29 mouse cellular contexts compared by ENCODE assay signal in the genomic region with DNA sequence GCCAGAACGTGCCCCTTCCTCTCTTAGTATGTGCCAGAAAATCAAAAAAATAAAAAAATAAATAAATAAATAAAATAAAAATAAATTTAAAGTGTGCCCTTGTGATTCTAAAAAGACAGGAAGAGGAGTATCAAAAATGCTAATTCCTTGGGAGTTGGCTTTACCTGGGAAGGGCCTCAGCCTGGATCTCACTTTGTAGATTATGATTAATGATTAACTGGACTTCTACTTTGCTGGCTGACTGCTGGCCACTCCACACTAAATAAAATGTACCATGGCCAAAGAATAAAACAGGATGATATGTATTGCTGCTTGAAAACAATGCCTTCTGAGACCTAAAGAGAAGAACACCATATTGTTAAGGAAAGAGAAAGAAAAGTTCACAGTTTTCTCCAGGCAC. TPM values are rescaled to one million over a fixed set of nuclear protein-coding genes. Genes with fewer than 3 reads are reported as not detected.
DNase-seq lines count a peak whose midpoint lies in the region; ATAC-seq and TF ChIP-seq lines count a peak whose summit lies in the region.
"Had no signal": no experiment of that assay in that cellular context is flagged by ENCODE, and none has a peak within 500 bp of the region (broad histone marks: within the 10 kb centered on the region; RNA-seq: fewer than 3 reads in every experiment).

No protein-coding gene starts in this region.

- ATAC-seq in liver, embryonic 13.5 days (ENCODE audit: low read depth) = no peak
- ATAC-seq in liver, embryonic 11.5 days (replicated peaks; ENCODE audit: low FRiP score) = no peak
- no peak for ATAC-seq in midbrain, embryonic 11.5 days (ENCODE audit: low FRiP score)
- ATAC-seq in midbrain, embryonic 13.5 days = no peak
- ATAC-seq in intestine, postnatal 0 days = no peak
- ATAC-seq in hindbrain, postnatal 0 days = no peak
- ATAC-seq: CD4-positive, CD25-positive, alpha-beta regulatory T cell, adult 4 months; forebrain, embryonic 16.5 days had no signal

- H3K27me3 ChIP-seq in liver, embryonic 13.5 days = no peaks in the 10 kb centered on the region
- no peaks in the 10 kb centered on the region for H3K27me3 ChIP-seq in liver, embryonic 11.5 days (replicated peaks; ENCODE audit: control insufficient read depth, insufficient read depth, low read length)
- H3K27me3 ChIP-seq in midbrain, embryonic 11.5 days (ENCODE audit: control insufficient read depth, insufficient read depth, low read length) = no peaks in the 10 kb centered on the region
- no peaks in the 10 kb centered on the region for H3K27me3 ChIP-seq in midbrain, embryonic 13.5 days
- no peaks in the 10 kb centered on the region for H3K27me3 ChIP-seq in intestine, postnatal 0 days (replicated peaks; ENCODE audit: control insufficient read depth, insufficient read depth, low read length)
- no peaks in the 10 kb centered on the region for H3K27me3 ChIP-seq in hindbrain, postnatal 0 days (ENCODE audit: insufficient read depth, low read length)
- H3K27me3 ChIP-seq: hindbrain, embryonic 13.5 days; limb, embryonic 12.5 days; midbrain, embryonic 12.5 days; neural tube, embryonic 13.5 days had no signal

- peaks cover 36% of the 10 kb centered on the region for H3K4me1 ChIP-seq in liver, embryonic 13.5 days (replicated peaks)
- H3K4me1 ChIP-seq in liver, embryonic 11.5 days (replicated peaks; ENCODE audit: control insufficient read depth, insufficient read depth, low read length) = peaks cover 5% of the 10 kb centered on the region
- peaks cover 6% of the 10 kb centered on the region; the same call in 1 of the 2 replicates for H3K4me1 ChIP-seq in midbrain, embryonic 11.5 days (ENCODE audit: control insufficient read depth, insufficient read depth, low read length)
- peaks cover 16% of the 10 kb centered on the region for H3K4me1 ChIP-seq in midbrain, embryonic 13.5 days (replicated peaks)
- no peaks in the 10 kb centered on the region for H3K4me1 ChIP-seq in intestine, postnatal 0 days (replicated peaks; ENCODE audit: control insufficient read depth, insufficient read depth, low read length)
- no peaks in the 10 kb centered on the region for H3K4me1 ChIP-seq in hindbrain, postnatal 0 days (ENCODE audit: insufficient read depth, low read length)

- H3K27ac ChIP-seq in liver, embryonic 13.5 days = 0 out of 2 replicates have a peak overlapping the region, but pooled peaks have one; percentile 21
- H3K27ac ChIP-seq in liver, embryonic 11.5 days (ENCODE audit: low read depth, low read length) = no peak overlapping the region
- H3K27ac ChIP-seq in midbrain, embryonic 11.5 days (ENCODE audit: low read depth, low read length) = no peak overlapping the region
- H3K27ac ChIP-seq in midbrain, embryonic 13.5 days = no peak overlapping the region
- H3K27ac ChIP-seq in intestine, postnatal 0 days (ENCODE audit: low read depth, low read length) = no peak overlapping the region
- no peak overlapping the region for H3K27ac ChIP-seq in hindbrain, postnatal 0 days
- H3K27ac ChIP-seq: gastrocnemius, adult 2 months; hindbrain, embryonic 13.5 days; layer of hippocampus, adult 2 months; left cerebral cortex, adult 2 months; midbrain, embryonic 12.5 days had no signal

- H3K36me3 ChIP-seq in liver, embryonic 13.5 days = no peaks in the 10 kb centered on the region
- H3K36me3 ChIP-seq in liver, embryonic 11.5 days (ENCODE audit: control insufficient read depth, insufficient read depth, low read length) = no peaks in the 10 kb centered on the region
- H3K36me3 ChIP-seq in midbrain, embryonic 11.5 days (ENCODE audit: control insufficient read depth, insufficient read depth, low read length) = no peaks in the 10 kb centered on the region
- no peaks in the 10 kb centered on the region for H3K36me3 ChIP-seq in midbrain, embryonic 13.5 days
- H3K36me3 ChIP-seq in intestine, postnatal 0 days (ENCODE audit: control insufficient read depth, insufficient read depth) = no peaks in the 10 kb centered on the region
- H3K36me3 ChIP-seq in hindbrain, postnatal 0 days (ENCODE audit: insufficient read depth, low read length) = no peaks in the 10 kb centered on the region
- H3K36me3 ChIP-seq: hindbrain, embryonic 13.5 days; limb, embryonic 12.5 days; liver, embryonic 15.5 days; neural tube, embryonic 13.5 days had no signal

- no peak for DNase-seq in liver, embryonic 13.5 days
- DNase-seq in liver, embryonic 11.5 days (ENCODE audit: low spot score) = no peak
- DNase-seq in midbrain, embryonic 11.5 days (ENCODE audit: low spot score, missing footprints) = peak; percentile 70
- no peak for DNase-seq in hindbrain, postnatal 0 days (ENCODE audit: low spot score)
- DNase-seq in thymus, postnatal 36 days = no peak
- DNase-seq: adrenal gland, postnatal 25 days; cerebellum, adult 18-20 months; cerebellum, postnatal 10 days; gastrocnemius, adult 2 months; gastrocnemius, postnatal 36 days; heart, adult 18-20 months; heart, postnatal 4 days; kidney, adult 8-10 months; right cerebral cortex, postnatal 4 days; thymus, adult 18-20 months; thymus, postnatal 25 days had no signal

- no peaks in the 10 kb centered on the region for H3K9me3 ChIP-seq in liver, embryonic 13.5 days (replicated peaks)
- H3K9me3 ChIP-seq in liver, embryonic 11.5 days (ENCODE audit: control insufficient read depth, low read length) = no peaks in the 10 kb centered on the region
- no peaks in the 10 kb centered on the region for H3K9me3 ChIP-seq in midbrain, embryonic 11.5 days (ENCODE audit: control insufficient read depth, low read length)
- H3K9me3 ChIP-seq in midbrain, embryonic 13.5 days = no peaks in the 10 kb centered on the region
- H3K9me3 ChIP-seq in intestine, postnatal 0 days (ENCODE audit: control insufficient read depth) = no peaks in the 10 kb centered on the region
- no peaks in the 10 kb centered on the region for H3K9me3 ChIP-seq in hindbrain, postnatal 0 days (ENCODE audit: low read length)
- H3K9me3 ChIP-seq: hindbrain, embryonic 13.5 days; limb, embryonic 12.5 days; liver, embryonic 15.5 days; midbrain, embryonic 12.5 days; neural tube, embryonic 13.5 days had no signal

- WGBS in liver, embryonic 13.5 days (ENCODE audit: insufficient replicate concordance) = 52% methylated on average over 1 of the region's 1 CpGs
- 63% methylated on average over 1 of the region's 1 CpGs for WGBS in liver, embryonic 11.5 days
- WGBS in midbrain, embryonic 11.5 days = 86% methylated on average over 1 of the region's 1 CpGs
- WGBS in midbrain, embryonic 13.5 days = 79% methylated on average over 1 of the region's 1 CpGs
- 50% methylated on average over 1 of the region's 1 CpGs for WGBS in intestine, postnatal 0 days
- WGBS in hindbrain, postnatal 0 days = 90% methylated on average over 1 of the region's 1 CpGs

- TF ChIP-seq CTCF in intestine, postnatal 0 days (IDR thresholded peaks at IDR 0.05; ENCODE audit: low read depth) = no peak
- no peak for TF ChIP-seq CTCF in hindbrain, postnatal 0 days (IDR thresholded peaks at IDR 0.05; ENCODE audit: low read depth)

- no peak overlapping the region for H3K9ac ChIP-seq in liver, embryonic 13.5 days
- H3K9ac ChIP-seq in liver, embryonic 11.5 days (ENCODE audit: low read depth, low read length) = no peak overlapping the region
- H3K9ac ChIP-seq in midbrain, embryonic 11.5 days (ENCODE audit: low read length) = no peak overlapping the region
- H3K9ac ChIP-seq in midbrain, embryonic 13.5 days (replicated peaks) = no peak overlapping the region
- H3K9ac ChIP-seq in intestine, postnatal 0 days (ENCODE audit: low read depth, low read length) = no peak overlapping the region
- no peak overlapping the region for H3K9ac ChIP-seq in hindbrain, postnatal 0 days (replicated peaks; ENCODE audit: low read length)
- H3K9ac ChIP-seq: hindbrain, embryonic 13.5 days; limb, embryonic 12.5 days; liver, embryonic 15.5 days; midbrain, embryonic 12.5 days; neural tube, embryonic 13.5 days had no signal

- 0 out of 2 replicates have a peak overlapping the region, but pooled peaks have one; percentile 23 for H3K4me2 ChIP-seq in liver, embryonic 13.5 days
- no peak overlapping the region for H3K4me2 ChIP-seq in liver, embryonic 11.5 days
- no peak overlapping the region for H3K4me2 ChIP-seq in midbrain, embryonic 11.5 days
- no peak overlapping the region for H3K4me2 ChIP-seq in midbrain, embryonic 13.5 days (replicated peaks)
- H3K4me2 ChIP-seq in intestine, postnatal 0 days (replicated peaks; ENCODE audit: low read depth) = peak overlapping the region; percentile 58
- no peak overlapping the region for H3K4me2 ChIP-seq in hindbrain, postnatal 0 days (ENCODE audit: low read depth, low read length)
- H3K4me2 ChIP-seq: heart, embryonic 11.5 days; hindbrain, embryonic 13.5 days; limb, embryonic 12.5 days; midbrain, embryonic 12.5 days; neural tube, embryonic 13.5 days had no signal

- no peak overlapping the region for H3K4me3 ChIP-seq in liver, embryonic 13.5 days (replicated peaks)
- H3K4me3 ChIP-seq in liver, embryonic 11.5 days (ENCODE audit: low read depth, low read length) = no peak overlapping the region
- H3K4me3 ChIP-seq in midbrain, embryonic 11.5 days (ENCODE audit: low read depth, low read length) = no peak overlapping the region
- H3K4me3 ChIP-seq in midbrain, embryonic 13.5 days (replicated peaks) = no peak overlapping the region
- H3K4me3 ChIP-seq in intestine, postnatal 0 days (ENCODE audit: low read depth, low read length) = peak overlapping the region; percentile 20; the same call in 1 of the 2 replicates
- no peak overlapping the region for H3K4me3 ChIP-seq in hindbrain, postnatal 0 days (ENCODE audit: low read length)
- H3K4me3 ChIP-seq: erythroblast, embryonic 14.5 days; gastrocnemius, adult 2 months; hindbrain, embryonic 13.5 days; layer of hippocampus, adult 2 months; left cerebral cortex, adult 2 months; limb, embryonic 12.5 days; liver, embryonic 15.5 days; midbrain, embryonic 12.5 days; neural tube, embryonic 13.5 days had no signal

RNA-seq across cellular contexts. Expression of a gene that starts 5.6 kb away (rescaled TPM):
- polyA plus RNA-seq in liver, embryonic 13.5 days (2015; fragmentation: Nextera tagmentation; extraction: Ambion mirVana) = 0.69 and 1.1 TPM in 2 replicates
- 2.9 and 3.1 TPM in 2 replicates for polyA plus RNA-seq in liver, embryonic 11.5 days (2014; fragmentation: Nextera tagmentation; extraction: Ambion mirVana)
- polyA plus RNA-seq in midbrain, embryonic 11.5 days (2014; fragmentation: Nextera tagmentation; extraction: Ambion mirVana) = 5.3 and 6.1 TPM in 2 replicates
- polyA plus RNA-seq in midbrain, embryonic 13.5 days (2015; fragmentation: Nextera tagmentation; extraction: Ambion mirVana) = 8.3 and 8.6 TPM in 2 replicates
- 2.0 and 2.1 TPM in 2 replicates for polyA plus RNA-seq in intestine, postnatal 0 days (2015; fragmentation: Nextera tagmentation; extraction: Ambion mirVana)
- 18.0 and 18.8 TPM in 2 replicates for total RNA-seq in hindbrain, postnatal 0 days (2014; rRNA removed)
- 4.3 and 4.8 TPM in 2 replicates for polyA plus RNA-seq in hindbrain, postnatal 0 days (2015; fragmentation: Nextera tagmentation; extraction: Ambion mirVana)

Comparison
In these comparisons a context has a peak if more than half of its experiments do, and no peak if none do; other contexts are left out.
1. H3K4me2 ChIP-seq: peak in liver, embryonic 13.5 days (single experiment) and intestine, postnatal 0 days (single experiment); none in liver, embryonic 11.5 days (single experiment), midbrain, embryonic 11.5 days (single experiment), midbrain, embryonic 13.5 days (single experiment) and hindbrain, postnatal 0 days (single experiment).